Mouse (Mus musculus) right cerebral cortex, postnatal 25 days (tissue): ENCODE results near the gene Fut1.
A peak's percentile ranks its signal among the peaks of the same experiment; 100 is the strongest.

Experiments
- DNase-seq: peaks from one replicate; pipeline ENCODE4 v3.0.0; 2022

The Fut1 gene

GRCm38 (mm10) chr7:45605704-45606289 is 11.3 kb upstream of the Fut1 start:
- no peak for DNase-seq

DNA sequence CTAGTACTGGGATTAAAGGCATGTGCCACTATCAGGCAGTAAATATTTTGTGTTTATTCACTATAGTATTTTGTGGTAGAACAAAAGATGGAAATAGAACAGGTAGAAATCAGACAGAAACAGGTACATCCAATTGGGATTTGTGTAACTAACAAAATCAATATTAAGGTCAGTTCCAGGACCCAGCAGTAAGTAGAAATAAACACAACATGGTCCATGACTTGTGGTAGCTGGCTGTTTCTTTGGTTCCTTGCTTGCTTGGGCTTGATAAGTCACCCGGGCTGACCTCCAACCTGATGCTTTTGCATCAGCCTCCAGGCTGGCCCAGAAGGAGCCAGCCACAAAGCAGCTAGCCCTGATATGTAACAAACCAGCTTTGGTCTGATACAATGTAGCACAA is 7.6 kb upstream of the Fut1 start:
- no peak for DNase-seq

DNA sequence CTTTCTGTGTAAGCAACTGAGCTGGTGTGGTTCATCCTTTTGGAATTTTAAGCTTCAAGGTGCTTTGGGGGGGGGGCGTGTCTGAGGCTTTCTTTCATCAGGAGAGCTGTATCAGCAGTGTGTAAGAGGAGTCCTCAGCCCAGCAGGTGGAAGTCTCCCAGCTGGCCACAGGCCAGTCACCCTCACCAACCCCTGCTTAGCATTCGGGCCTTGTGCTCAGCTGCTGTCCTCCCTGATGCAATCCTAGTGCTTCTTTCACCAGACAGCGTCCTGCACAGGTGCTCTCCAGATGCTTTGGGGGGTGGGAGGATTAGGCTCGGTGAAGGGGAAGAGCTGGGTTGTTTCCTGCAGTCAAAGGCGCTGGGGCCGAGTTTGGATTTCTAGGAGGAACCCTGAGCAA is 812 bp upstream of the Fut1 start:
- no peak for DNase-seq

- DNase-seq: no peak
Measured at GRCm38 (mm10) chr7:45618316-45618715, 1.2 kb downstream of the Fut1 start.

DNA sequence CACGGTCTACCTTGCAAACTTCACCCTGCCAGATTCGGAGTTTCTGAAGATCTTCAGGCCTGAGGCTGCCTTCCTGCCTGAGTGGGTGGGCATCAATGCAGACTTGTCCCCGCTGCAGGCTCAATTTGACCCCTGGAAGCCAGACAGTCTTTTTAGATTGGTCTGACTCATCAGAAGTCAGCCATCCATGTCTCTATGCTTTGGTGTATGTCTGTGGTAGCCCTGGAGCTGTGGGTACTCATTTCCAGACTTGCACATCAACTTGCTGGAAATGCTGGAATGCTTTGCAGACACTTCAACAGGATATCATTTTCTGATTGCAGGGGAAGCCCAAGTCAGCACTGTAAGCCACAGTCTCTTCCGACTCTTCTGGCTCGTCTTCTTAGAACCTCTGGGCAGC is 2.5 kb downstream of the Fut1 start:
- DNase-seq: no peak

DNA sequence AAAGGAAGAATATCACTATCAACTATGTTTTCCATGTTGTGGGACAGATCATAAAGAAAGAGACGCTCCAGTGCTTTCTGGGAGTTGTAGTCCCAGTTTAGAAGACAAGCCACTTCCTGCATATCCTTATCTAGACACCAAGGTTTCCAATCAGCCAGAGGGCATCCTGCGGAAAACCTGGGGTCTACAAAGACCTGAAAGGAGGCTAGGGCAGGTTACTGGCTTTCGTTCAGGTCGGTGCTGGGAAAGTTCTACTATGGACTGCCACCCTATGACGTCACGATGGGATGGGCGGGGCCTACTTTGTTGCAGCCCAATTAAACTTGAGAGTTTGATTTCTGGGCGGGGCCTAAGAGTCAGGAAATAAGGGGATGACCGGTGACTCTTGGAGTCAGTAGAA is 4.4 kb downstream of the Fut1 start, which contains the start of gene Izumo1:
Izumo1 (plus strand) TSS at position 369 of the 400 bp plus-strand sequence.
- DNase-seq: no peak

GRCm38 (mm10) chr7:45623507-45623906 is 6.4 kb downstream of the Fut1 start:
- no peak for DNase-seq

GRCm38 (mm10) chr7:45624718-45625117 is 7.6 kb downstream of the Fut1 start:
- DNase-seq: no peak

- no peak for DNase-seq
Measured at GRCm38 (mm10) chr7:45625481-45625880, 8.4 kb downstream of the Fut1 start.

GRCm38 (mm10) chr7:45626571-45627076 is 9.5 kb downstream of the Fut1 start:
- no peak for DNase-seq

DNA sequence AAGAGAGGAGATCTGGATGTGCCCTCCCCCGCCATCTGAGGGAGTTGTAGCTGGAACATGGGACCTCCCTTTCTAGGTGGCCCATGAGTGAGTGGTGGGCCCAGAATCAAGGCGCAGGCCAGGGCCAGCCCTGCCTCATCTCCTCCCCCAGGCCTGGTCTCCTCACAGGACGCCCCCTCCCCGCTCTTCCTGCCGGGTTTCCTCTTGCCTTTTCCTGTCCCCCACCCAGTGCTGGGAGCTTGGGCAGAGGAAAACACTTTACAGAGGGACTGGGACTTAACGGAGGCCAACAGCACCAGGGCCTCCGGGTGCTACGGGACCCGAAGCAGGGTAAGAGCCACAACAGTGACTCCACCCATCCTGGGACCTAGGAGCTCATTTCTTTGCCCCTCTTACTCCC is 10.2 kb downstream of the Fut1 start, which contains the start of gene Rasip1:
Rasip1 (plus strand) TSS at position 228 of the 400 bp plus-strand sequence.
- DNase-seq: no peak

GRCm38 (mm10) chr7:45628364-45629294 is 11.5 kb downstream of the Fut1 start:
- DNase-seq: peak; percentile 85

DNA sequence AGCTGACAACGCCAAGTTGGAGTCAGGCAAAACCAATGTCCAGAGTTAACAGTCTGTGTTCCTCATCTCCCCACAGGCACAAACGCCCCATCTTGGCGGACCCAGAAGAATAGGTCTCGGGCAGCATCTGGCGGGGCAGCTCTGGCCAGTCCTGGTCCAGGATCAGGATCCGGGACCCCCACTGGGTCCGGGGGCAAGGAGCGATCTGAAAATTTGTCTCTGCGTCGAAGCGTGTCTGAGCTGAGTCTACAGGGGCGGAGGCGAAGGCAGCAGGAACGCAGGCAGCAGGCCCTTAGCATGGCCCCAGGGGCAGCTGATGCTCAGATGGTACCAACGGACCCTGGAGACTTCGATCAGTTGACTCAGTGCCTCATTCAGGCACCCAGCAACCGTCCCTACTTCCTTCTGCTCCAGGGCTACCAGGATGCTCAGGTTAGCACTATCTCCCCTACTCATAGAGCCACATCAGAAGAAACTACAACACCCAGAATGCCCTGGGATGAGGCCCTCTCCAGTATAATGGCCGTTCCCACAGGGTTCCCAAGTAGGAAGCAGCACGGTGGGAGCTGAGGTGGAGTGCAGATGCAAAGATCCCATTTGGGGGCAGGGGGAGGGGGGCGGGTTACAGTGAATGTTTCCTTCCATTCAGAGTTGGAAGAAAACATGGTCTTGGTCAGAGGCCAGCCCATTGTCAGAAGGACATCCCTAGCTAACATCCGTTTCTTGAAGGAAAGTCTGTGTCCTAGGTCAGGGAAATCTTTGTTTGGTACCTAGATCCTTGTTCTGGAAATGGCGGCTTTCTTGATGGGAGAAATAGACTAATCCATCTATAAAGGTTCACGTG is 13.2 kb downstream of the Fut1 start:
- DNase-seq: no peak

- peak; percentile 45 for DNase-seq
Measured at GRCm38 (mm10) chr7:45632499-45632898, 15.4 kb downstream of the Fut1 start.

GRCm38 (mm10) chr7:45634946-45635681 is 18.0 kb downstream of the Fut1 start:
- no peak for DNase-seq

GRCm38 (mm10) chr7:45635711-45636688 is 18.9 kb downstream of the Fut1 start:
- DNase-seq: no peak

DNA sequence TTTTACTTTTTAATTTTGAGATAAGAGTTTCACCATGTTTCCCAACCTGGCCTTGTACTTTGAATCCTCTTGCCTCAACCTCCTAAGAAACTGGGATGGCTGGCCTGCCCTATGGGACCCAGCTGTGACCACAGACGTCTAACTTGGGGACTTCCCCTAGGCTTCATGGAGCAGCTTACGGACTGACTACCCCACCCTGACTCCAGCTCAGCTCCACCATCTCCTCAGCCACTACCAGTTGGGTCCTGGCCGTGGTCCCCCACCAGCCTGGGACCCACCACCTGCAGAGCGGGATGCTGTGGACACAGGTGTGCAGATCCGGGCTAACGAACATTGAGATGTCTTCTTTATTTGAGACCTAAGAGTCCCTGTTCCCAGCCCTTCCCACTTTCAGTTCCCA is 20.6 kb downstream of the Fut1 start:
- DNase-seq: no peak

- DNase-seq: peak; percentile 94
Measured at GRCm38 (mm10) chr7:45638623-45639401, 21.7 kb downstream of the Fut1 start.

- no peak for DNase-seq
Measured at GRCm38 (mm10) chr7:45639561-45640027, 22.5 kb downstream of the Fut1 start, which contains the start of gene Mamstr. Gene Mamstr (plus strand): TSS chr7:45639977.
